In genomic region chr17:48932916-48933315, GRCm38 (mm10) we compare ENCODE assay signal across 9 mouse cellular contexts. TPM values are rescaled to one million over a fixed set of nuclear protein-coding genes. Genes with fewer than 3 reads are reported as not detected.
A peak's percentile ranks its signal among the peaks of the same experiment; 100 is the strongest.
DNase-seq lines count a peak whose midpoint lies in the region; ATAC-seq and TF ChIP-seq lines count a peak whose summit lies in the region.
"Had no signal": no experiment of that assay in that cellular context is flagged by ENCODE, and none has a peak within 500 bp of the region (broad histone marks: within the 10 kb centered on the region; RNA-seq: fewer than 3 reads in every experiment).

No protein-coding gene starts in this region.

- peak overlapping the region; percentile 88; the same call in 1 of the 2 replicates for H3K4me2 ChIP-seq in lung, embryonic 16.5 days (ENCODE audit: low read depth, low read length)
- peak overlapping the region; percentile 82; the same call in 1 of the 2 replicates for H3K4me2 ChIP-seq in limb, embryonic 11.5 days (ENCODE audit: low read depth, severe bottlenecking)
- H3K4me2 ChIP-seq in stomach, embryonic 16.5 days (ENCODE audit: low read depth, low read length) = peak overlapping the region; percentile 69

- H3K27ac ChIP-seq in cerebellum, adult 2 months (ENCODE audit: insufficient read depth, low read length) = no peak overlapping the region
- no peak overlapping the region for H3K27ac ChIP-seq in lung, embryonic 16.5 days (ENCODE audit: low read length)
- H3K27ac ChIP-seq in limb, embryonic 11.5 days (replicated peaks; ENCODE audit: low read depth, low read length) = no peak overlapping the region
- no peak overlapping the region for H3K27ac ChIP-seq in stomach, embryonic 16.5 days (ENCODE audit: low read length)

- H3K9ac ChIP-seq in lung, embryonic 16.5 days (ENCODE audit: low read length) = no peak overlapping the region
- H3K9ac ChIP-seq in limb, embryonic 11.5 days (ENCODE audit: low read length) = 0 out of 2 replicates have a peak overlapping the region, but pooled peaks have one; percentile 7
- H3K9ac ChIP-seq in stomach, embryonic 16.5 days (ENCODE audit: low read length) = peak overlapping the region; percentile 9; the same call in 1 of the 2 replicates

- DNase-seq in cerebellum, adult 2 months = no peak
- DNase-seq in cerebellum, adult 11-12 months = no peak
- DNase-seq in lung, postnatal 36 days = no peak
- DNase-seq in limb, embryonic 11.5 days (ENCODE audit: low spot score) = no peak
- DNase-seq in gastrocnemius, adult 18-20 months (ENCODE audit: low spot score) = no peak
- DNase-seq in right cerebral cortex, adult 18-20 months = no peak
- DNase-seq: lung, adult 2 months had no signal

- H3K27me3 ChIP-seq in cerebellum, adult 2 months (ENCODE audit: control insufficient read depth, insufficient read depth, low read length) = no peaks in the 10 kb centered on the region; the same call in 1 of the 2 replicates
- H3K27me3 ChIP-seq in lung, embryonic 16.5 days (ENCODE audit: control insufficient read depth, insufficient read depth, low read depth, low read length) = peaks cover 23% of the 10 kb centered on the region
- H3K27me3 ChIP-seq in limb, embryonic 11.5 days (ENCODE audit: control insufficient read depth, insufficient read depth, low read length) = peaks cover 15% of the 10 kb centered on the region
- peaks cover 23% of the 10 kb centered on the region for H3K27me3 ChIP-seq in stomach, embryonic 16.5 days (ENCODE audit: control insufficient read depth, insufficient read depth, low read length)

- H3K4me3 ChIP-seq in cerebellum, adult 2 months (replicated peaks; ENCODE audit: insufficient read depth, low read depth, low read length) = peak overlapping the region; percentile 39
- peak overlapping the region; percentile 28 for H3K4me3 ChIP-seq in lung, embryonic 16.5 days (ENCODE audit: low read length)
- H3K4me3 ChIP-seq in limb, embryonic 11.5 days (ENCODE audit: low read depth, low read length) = peak overlapping the region; percentile 39
- H3K4me3 ChIP-seq in stomach, embryonic 16.5 days (replicated peaks; ENCODE audit: low read length) = peak overlapping the region; percentile 55

- no peak for TF ChIP-seq POLR2A in cerebellum, adult 2 months (IDR thresholded peaks at IDR 0.05; ENCODE audit: borderline replicate concordance, insufficient read depth, low read length)

- TF ChIP-seq CTCF in cerebellum, adult 2 months (IDR thresholded peaks at IDR 0.05; ENCODE audit: borderline replicate concordance, insufficient read depth, low read depth, low read length) = no peak

- WGBS in cerebellum, adult 2 months = 20% methylated on average over 8 of the region's 9 CpGs
- WGBS in lung, embryonic 16.5 days = 4% methylated on average over 7 of the region's 9 CpGs
- 4% methylated on average over 7 of the region's 9 CpGs for WGBS in limb, embryonic 11.5 days
- WGBS in stomach, embryonic 16.5 days = 7% methylated on average over 9 of the region's 9 CpGs

- peaks cover 7% of the 10 kb centered on the region for H3K4me1 ChIP-seq in cerebellum, adult 2 months (ENCODE audit: control insufficient read depth, insufficient read depth, low read length)
- peaks cover 7% of the 10 kb centered on the region; the same call in 1 of the 2 replicates for H3K4me1 ChIP-seq in lung, embryonic 16.5 days (replicated peaks; ENCODE audit: control insufficient read depth, insufficient read depth, low read length)
- H3K4me1 ChIP-seq in limb, embryonic 11.5 days (ENCODE audit: control insufficient read depth, insufficient read depth, low read length) = peaks cover 4% of the 10 kb centered on the region
- peaks cover 2% of the 10 kb centered on the region; the same call in 1 of the 2 replicates for H3K4me1 ChIP-seq in stomach, embryonic 16.5 days (ENCODE audit: control insufficient read depth, insufficient read depth, low read length)

- no peaks in the 10 kb centered on the region for H3K9me3 ChIP-seq in lung, embryonic 16.5 days (ENCODE audit: control insufficient read depth, low read length)
- no peaks in the 10 kb centered on the region for H3K9me3 ChIP-seq in limb, embryonic 11.5 days (ENCODE audit: control insufficient read depth, low read length)
- no peaks in the 10 kb centered on the region for H3K9me3 ChIP-seq in stomach, embryonic 16.5 days (replicated peaks; ENCODE audit: control insufficient read depth, low read length)

- no peak for ATAC-seq in lung, embryonic 16.5 days (ENCODE audit: low read depth)
- no peak for ATAC-seq in limb, embryonic 11.5 days (ENCODE audit: insufficient number of reproducible peaks, low FRiP score, low TSS enrichment, low read depth)
- no peak for ATAC-seq in stomach, embryonic 16.5 days (ENCODE audit: insufficient read depth, low FRiP score)

- H3K36me3 ChIP-seq in lung, embryonic 16.5 days (ENCODE audit: control insufficient read depth, insufficient read depth, low read length) = no peaks in the 10 kb centered on the region
- no peaks in the 10 kb centered on the region for H3K36me3 ChIP-seq in limb, embryonic 11.5 days (ENCODE audit: control insufficient read depth, insufficient read depth, low read length)
- no peaks in the 10 kb centered on the region for H3K36me3 ChIP-seq in stomach, embryonic 16.5 days (ENCODE audit: control insufficient read depth, insufficient read depth, low read length)

RNA-seq across cellular contexts. Expression of gene Lrfn2, which starts 0.7 kb away (rescaled TPM):
- 2.1 and 3.1 TPM in 2 replicates for polyA plus RNA-seq in cerebellum, adult 2 months (2012; rRNA removed)
- 0.09 and 0.25 TPM in 2 replicates for polyA plus RNA-seq in lung, embryonic 16.5 days (2015; fragmentation: Nextera tagmentation; extraction: Ambion mirVana)
- polyA plus RNA-seq in limb, embryonic 11.5 days (2014; fragmentation: Nextera tagmentation; extraction: Ambion mirVana) = 0.07 and 0.12 TPM in 2 replicates
- polyA plus RNA-seq in stomach, embryonic 16.5 days (2015; fragmentation: Nextera tagmentation; extraction: Ambion mirVana) = 0.40 and 1.0 TPM in 2 replicates
- total RNA-seq in gastrocnemius, adult 18-20 months (2021) = under 1 TPM in 1 of 2 experiments, not detected in 1; 0.12 TPM
- polyA plus RNA-seq: lung, adult 2 months had no signal
